Mouse (Mus musculus) lung, embryonic 15.5 days (tissue): ENCODE data around the gene Plppr4. TPM values are rescaled to one million over a fixed set of nuclear protein-coding genes. Genes with fewer than 3 reads are reported as not detected.

Experiments
- ATAC-seq: fragments of 200-750 bp; cut with Nextera tagmentation; 2 replicates; pipeline ENCODE4 v1.8.0; 2017; ENCODE audit warnings: moderate number of reproducible peaks, borderline replicate concordance; ENCODE audit not compliant: low FRiP score, low TSS enrichment; ENCODE audit errors: extremely low read depth
- H3K27ac ChIP-seq: fragments of 300-500 bp; sonication (generic); 2 replicates; pipeline ENCODE4 v1.5.1; 2015; ENCODE audit warnings: moderate library complexity, mild to moderate bottlenecking, inconsistent platforms
- H3K27me3 ChIP-seq: fragments of 300-500 bp; sonication (generic); 2 replicates; pipeline ENCODE4 v1.6.1; 2015; ENCODE audit warnings: inconsistent platforms
- H3K36me3 ChIP-seq: fragments of 300-500 bp; sonication (generic); 2 replicates; pipeline ENCODE4 v1.6.1; 2015; ENCODE audit warnings: inconsistent platforms
- H3K4me1 ChIP-seq: fragments of 300-500 bp; sonication (generic); 2 replicates; pipeline ENCODE4 v1.6.1; 2015; ENCODE audit warnings: inconsistent platforms
- H3K4me2 ChIP-seq: fragments of 300-500 bp; sonication (generic); 2 replicates; pipeline ENCODE4 v1.6.1; 2015; ENCODE audit warnings: inconsistent platforms, mild to moderate bottlenecking, moderate library complexity
- H3K4me3 ChIP-seq: fragments of 300-500 bp; sonication (generic); 2 replicates; pipeline ENCODE4 v1.5.1; 2015; ENCODE audit warnings: mild to moderate bottlenecking, inconsistent platforms
- H3K9ac ChIP-seq: fragments of 300-500 bp; sonication (generic); 2 replicates; pipeline ENCODE4 v1.6.1; 2015; ENCODE audit warnings: inconsistent platforms
- H3K9me3 ChIP-seq: fragments of 300-500 bp; sonication (generic); 2 replicates; pipeline ENCODE4 v1.6.1; 2016; ENCODE audit warnings: inconsistent platforms
- WGBS: fragments of 180-500 bp; shearing (Covaris S2); methylation state at CpG from one replicate; pipeline ENCODE4 v1.1.7; 2015; 5-methylcytosine and 5-hydroxymethylcytosine counted together
- polyA plus RNA-seq: library from polyadenylated mRNA; unstranded; fragments of >200 nt; fragmentation: Nextera tagmentation; extraction: Ambion mirVana; gene quantifications from 2 replicates; pipeline ENCODE4 v1.2.1, GENCODE M21; 2015

Plppr4 gene
- 0.29 and 0.54 TPM in 2 replicates for polyA plus RNA-seq

DNA sequence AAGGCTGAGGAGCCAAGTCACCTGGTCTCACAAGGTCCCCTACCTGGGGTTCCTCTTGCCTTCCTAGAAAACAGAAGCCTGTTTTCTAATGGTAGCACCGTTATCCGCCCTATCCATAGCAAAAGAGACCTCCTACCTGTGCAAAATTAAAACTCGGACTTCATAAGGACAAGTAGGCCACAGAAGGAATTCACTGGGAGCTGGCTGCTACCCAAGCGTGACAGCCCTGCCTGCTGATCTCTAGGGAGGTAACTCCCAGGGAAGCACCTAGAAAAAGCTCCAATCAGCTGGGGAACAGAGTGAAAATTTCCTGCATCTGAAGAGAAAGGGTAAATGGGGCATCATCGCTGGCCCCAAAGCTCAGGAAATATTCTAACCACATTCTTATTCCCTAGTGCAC is at the start of gene Plppr4:
Gene Plppr4 (minus strand): TSS at position 349 of the 400 bp plus-strand sequence.
- no peak within 1 kb of the TSS for H3K27ac ChIP-seq
- H3K9me3 ChIP-seq: no peaks in the 10 kb centered on the region
- peaks cover 9% of the 10 kb centered on the region; the same call in 1 of the 2 replicates for H3K4me1 ChIP-seq
- no peaks in the 10 kb centered on the region for H3K36me3 ChIP-seq
- no peak within 1 kb of the TSS for H3K9ac ChIP-seq
- WGBS: 35% methylated on average over 5 of the region's 5 CpGs
- H3K4me3 ChIP-seq: peak within 1 kb of the TSS; percentile 39
- H3K27me3 ChIP-seq: peaks cover 8% of the 10 kb centered on the region; the same call in 1 of the 2 replicates
- ATAC-seq: no peak
- peak within 1 kb of the TSS; percentile 84 for H3K4me2 ChIP-seq

DNA sequence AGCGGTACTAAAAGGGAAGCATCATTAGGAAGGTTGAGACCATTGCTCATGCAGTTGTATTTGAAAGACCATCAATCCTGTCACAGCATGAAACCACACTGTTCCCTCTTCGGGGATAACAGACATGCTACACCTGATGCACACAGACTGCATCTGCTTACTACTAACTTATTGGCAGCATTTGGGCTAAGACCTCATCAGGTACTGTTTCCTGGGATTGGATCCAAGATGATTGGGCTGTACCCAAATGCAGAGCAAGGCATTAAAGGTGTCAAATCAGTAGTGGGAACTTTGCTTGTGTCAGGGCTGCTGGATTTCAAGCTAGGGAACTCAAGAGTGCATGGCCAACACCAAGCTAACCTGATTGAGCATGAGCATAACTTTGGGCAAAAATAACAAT is 45.1 kb upstream of the Plppr4 start:
- Histone ChIP-seq H3K9ac (no peak overlapping the region), H3K27me3 (no peaks in the 10 kb centered on the region), H3K9me3 (no peaks in the 10 kb centered on the region), H3K27ac (no peak overlapping the region), H3K4me2 (no peak overlapping the region), H3K4me1 (no peaks in the 10 kb centered on the region), H3K36me3 (no peaks in the 10 kb centered on the region), H3K4me3 (no peak overlapping the region)
- WGBS: 81% methylated on average over 2 of the region's 2 CpGs
- no peak for ATAC-seq

- ATAC-seq: no peak
- Histone ChIP-seq H3K9me3 (no peaks in the 10 kb centered on the region), H3K4me1 (no peaks in the 10 kb centered on the region), H3K27me3 (no peaks in the 10 kb centered on the region), H3K27ac (no peak overlapping the region), H3K36me3 (no peaks in the 10 kb centered on the region), H3K4me2 (no peak overlapping the region), H3K4me3 (no peak overlapping the region), H3K9ac (no peak overlapping the region)
- 64% methylated on average over 3 of the region's 3 CpGs for WGBS
Observed at GRCm38 (mm10) chr3:117403740-117404139, 43.1 kb upstream of the Plppr4 start.

GRCm38 (mm10) chr3:117366041-117366440 is 5.4 kb upstream of the Plppr4 start:
- H3K27ac ChIP-seq: no peak overlapping the region
- H3K36me3 ChIP-seq: no peaks in the 10 kb centered on the region
- no peaks in the 10 kb centered on the region for H3K4me1 ChIP-seq
- no peak overlapping the region for H3K9ac ChIP-seq
- H3K27me3 ChIP-seq: no peaks in the 10 kb centered on the region
- WGBS: 78% methylated on average over 1 of the region's 1 CpGs
- no peak overlapping the region for H3K4me2 ChIP-seq
- no peaks in the 10 kb centered on the region for H3K9me3 ChIP-seq
- no peak for ATAC-seq
- no peak overlapping the region for H3K4me3 ChIP-seq

DNA sequence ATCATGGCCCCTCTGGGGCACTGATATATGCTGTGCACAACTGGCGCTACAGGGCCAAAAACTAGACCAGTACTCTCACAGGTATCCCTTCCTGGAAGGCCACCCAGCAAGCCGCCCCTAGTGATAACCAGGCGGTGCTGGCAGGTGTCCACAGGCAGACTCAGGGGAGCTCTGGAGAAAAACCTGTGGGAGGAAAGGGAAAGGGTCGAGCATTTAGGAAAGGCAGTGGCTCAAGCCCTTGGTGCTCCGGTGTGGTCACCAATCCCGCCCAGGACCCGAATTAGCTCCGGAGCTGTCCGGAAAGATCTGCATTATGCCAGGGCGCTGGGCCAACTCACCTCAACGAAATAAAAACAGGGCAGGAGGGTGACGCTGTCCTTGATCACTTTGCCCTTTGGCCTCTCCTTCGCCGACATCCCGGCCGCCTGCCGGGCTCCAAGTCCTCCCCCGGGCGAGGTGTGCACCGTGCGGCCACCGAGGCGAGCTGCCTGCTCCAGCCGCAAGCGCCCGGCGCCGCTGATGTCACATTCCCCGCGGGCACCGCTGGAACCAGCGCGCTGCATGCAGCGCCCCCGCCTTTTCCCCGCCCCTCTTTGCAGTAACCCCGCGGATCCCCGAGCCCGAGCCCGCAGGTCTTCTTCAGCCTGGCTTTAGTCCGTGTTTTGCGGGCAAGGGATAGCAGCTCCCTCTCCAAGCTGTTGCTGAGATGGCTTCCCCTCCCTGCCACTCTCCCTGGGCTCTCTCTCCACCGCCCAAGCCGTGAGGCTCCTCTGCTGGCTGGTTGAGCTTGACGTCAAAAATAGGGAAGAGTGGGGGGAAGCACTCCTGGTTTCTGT is 772 bp downstream of the Plppr4 start:
- Histone ChIP-seq H3K4me1 (peaks cover 9% of the 10 kb centered on the region; the same call in 1 of the 2 replicates), H3K4me3 (peak overlapping the region; percentile 39), H3K27me3 (peaks cover 8% of the 10 kb centered on the region; the same call in 1 of the 2 replicates), H3K9me3 (no peaks in the 10 kb centered on the region), H3K36me3 (no peaks in the 10 kb centered on the region), H3K27ac (no peak overlapping the region), H3K9ac (no peak overlapping the region), H3K4me2 (peak overlapping the region; percentile 84)
- ATAC-seq: peak; percentile 71; the same call in 1 of the 2 replicates
- 2% methylated on average over 46 of the region's 46 CpGs for WGBS

- Histone ChIP-seq H3K4me2 (peak overlapping the region; percentile 84), H3K27me3 (peaks cover 8% of the 10 kb centered on the region; the same call in 1 of the 2 replicates), H3K4me1 (peaks cover 9% of the 10 kb centered on the region; the same call in 1 of the 2 replicates), H3K9me3 (no peaks in the 10 kb centered on the region), H3K9ac (no peak overlapping the region), H3K4me3 (no peak overlapping the region), H3K36me3 (no peaks in the 10 kb centered on the region), H3K27ac (no peak overlapping the region)
- WGBS: 82% methylated on average over 5 of the region's 5 CpGs
- no peak for ATAC-seq
Observed at GRCm38 (mm10) chr3:117358981-117359628, 1.6 kb downstream of the Plppr4 start.

GRCm38 (mm10) chr3:117357367-117357766 is 3.3 kb downstream of the Plppr4 start:
- Histone ChIP-seq H3K36me3 (no peaks in the 10 kb centered on the region), H3K9ac (no peak overlapping the region), H3K27ac (no peak overlapping the region), H3K4me1 (peaks cover 9% of the 10 kb centered on the region; the same call in 1 of the 2 replicates), H3K9me3 (no peaks in the 10 kb centered on the region), H3K27me3 (peaks cover 8% of the 10 kb centered on the region; the same call in 1 of the 2 replicates), H3K4me2 (no peak overlapping the region), H3K4me3 (no peak overlapping the region)
- no peak for ATAC-seq
- 75% methylated on average over 3 of the region's 3 CpGs for WGBS

DNA sequence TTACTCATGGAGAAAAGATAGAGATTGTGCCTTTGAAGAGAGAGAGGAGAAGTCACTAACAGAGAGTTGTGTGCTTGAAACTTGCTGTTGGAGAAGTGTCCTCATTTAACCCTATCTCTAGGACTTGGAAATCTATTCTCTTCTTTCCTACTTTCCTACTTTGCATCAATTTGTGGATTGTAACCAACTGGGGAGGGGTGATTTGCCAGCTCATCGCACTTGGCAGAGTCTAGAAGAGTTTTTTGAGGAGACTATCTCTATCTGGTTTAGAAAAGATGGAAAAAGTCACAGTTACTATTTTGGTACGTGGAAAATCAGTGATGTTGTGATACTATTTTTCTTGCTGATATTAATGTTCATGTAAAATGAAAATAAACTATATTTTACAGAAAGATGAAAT is 6.7 kb downstream of the Plppr4 start:
- ATAC-seq: no peak
- no peak overlapping the region for H3K4me3 ChIP-seq
- H3K36me3 ChIP-seq: no peaks in the 10 kb centered on the region
- no peaks in the 10 kb centered on the region for H3K27me3 ChIP-seq
- H3K9me3 ChIP-seq: no peaks in the 10 kb centered on the region
- 72% methylated on average over 2 of the region's 2 CpGs for WGBS
- no peaks in the 10 kb centered on the region for H3K4me1 ChIP-seq
- no peak overlapping the region for H3K4me2 ChIP-seq
- H3K27ac ChIP-seq: no peak overlapping the region
- no peak overlapping the region for H3K9ac ChIP-seq

DNA sequence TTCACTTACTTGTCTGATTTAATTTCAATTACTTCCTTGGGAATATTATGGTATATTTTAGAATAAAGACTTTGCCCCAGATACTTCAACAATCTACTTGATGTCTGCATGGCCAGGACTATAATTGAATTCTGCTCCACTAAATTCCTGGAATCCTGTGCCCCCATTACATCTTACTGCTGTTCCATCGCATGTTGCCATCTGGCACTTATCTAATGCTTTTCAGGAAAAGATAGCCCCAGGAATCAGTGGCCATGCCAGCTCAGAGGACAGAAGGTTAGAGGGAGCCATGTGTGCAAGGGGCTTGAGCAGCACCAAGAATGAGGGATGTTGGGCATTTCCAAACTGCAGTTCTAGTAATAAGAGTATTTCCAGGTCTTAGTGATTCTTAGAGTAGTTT is 14.3 kb downstream of the Plppr4 start:
- Histone ChIP-seq H3K27ac (no peak overlapping the region), H3K27me3 (no peaks in the 10 kb centered on the region), H3K9me3 (no peaks in the 10 kb centered on the region), H3K4me1 (no peaks in the 10 kb centered on the region), H3K36me3 (no peaks in the 10 kb centered on the region), H3K9ac (no peak overlapping the region), H3K4me3 (no peak overlapping the region), H3K4me2 (no peak overlapping the region)
- WGBS: 82% methylated on average over 1 of the region's 1 CpGs
- no peak for ATAC-seq

DNA sequence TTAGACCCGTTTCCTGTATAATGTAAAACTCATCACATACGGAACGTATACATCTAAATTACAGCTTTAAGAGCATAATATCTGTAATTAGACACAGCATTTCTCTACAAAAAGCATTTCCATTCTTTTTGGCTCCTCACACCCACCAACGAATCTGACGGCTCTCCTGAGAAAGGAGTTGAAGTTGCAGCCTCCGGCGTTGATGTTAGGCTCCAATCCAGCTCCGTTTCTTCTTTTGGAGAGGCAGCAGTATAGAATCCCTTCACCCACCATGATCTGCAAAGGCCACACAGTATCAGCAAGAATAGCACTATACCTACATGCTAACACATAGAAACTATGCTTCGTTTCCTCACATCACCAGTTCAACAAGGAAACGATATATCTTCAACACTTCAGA is 29.2 kb downstream of the Plppr4 start:
- Histone ChIP-seq H3K9me3 (no peaks in the 10 kb centered on the region), H3K36me3 (no peaks in the 10 kb centered on the region), H3K4me2 (no peak overlapping the region), H3K9ac (no peak overlapping the region), H3K27me3 (no peaks in the 10 kb centered on the region), H3K4me1 (no peaks in the 10 kb centered on the region), H3K4me3 (no peak overlapping the region), H3K27ac (no peak overlapping the region)
- 81% methylated on average over 10 of the region's 10 CpGs for WGBS
- no peak for ATAC-seq

DNA sequence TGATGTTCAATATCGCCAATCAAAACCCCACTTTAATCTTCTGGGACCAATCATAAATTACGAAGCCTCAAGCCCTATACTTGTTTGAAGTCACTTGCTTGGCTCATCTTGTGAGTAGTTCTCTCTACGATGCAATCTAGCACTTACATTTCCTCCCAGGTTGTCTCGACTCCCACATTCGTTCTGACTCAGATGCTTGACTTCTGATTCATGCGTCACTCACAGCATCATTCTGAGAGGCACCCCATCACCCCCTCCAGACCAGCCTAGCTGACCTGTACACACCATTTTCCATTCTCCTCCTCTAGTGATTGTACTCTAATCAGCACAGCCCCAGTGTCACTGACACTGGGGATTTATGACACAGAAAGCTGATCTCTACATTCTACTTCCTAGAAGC is 31.2 kb downstream of the Plppr4 start:
- no peak overlapping the region for H3K9ac ChIP-seq
- no peaks in the 10 kb centered on the region for H3K27me3 ChIP-seq
- no peak for ATAC-seq
- H3K4me3 ChIP-seq: no peak overlapping the region
- no peaks in the 10 kb centered on the region for H3K4me1 ChIP-seq
- H3K4me2 ChIP-seq: no peak overlapping the region
- WGBS: 78% methylated on average over 6 of the region's 6 CpGs
- no peak overlapping the region for H3K27ac ChIP-seq
- no peaks in the 10 kb centered on the region for H3K9me3 ChIP-seq
- H3K36me3 ChIP-seq: no peaks in the 10 kb centered on the region

DNA sequence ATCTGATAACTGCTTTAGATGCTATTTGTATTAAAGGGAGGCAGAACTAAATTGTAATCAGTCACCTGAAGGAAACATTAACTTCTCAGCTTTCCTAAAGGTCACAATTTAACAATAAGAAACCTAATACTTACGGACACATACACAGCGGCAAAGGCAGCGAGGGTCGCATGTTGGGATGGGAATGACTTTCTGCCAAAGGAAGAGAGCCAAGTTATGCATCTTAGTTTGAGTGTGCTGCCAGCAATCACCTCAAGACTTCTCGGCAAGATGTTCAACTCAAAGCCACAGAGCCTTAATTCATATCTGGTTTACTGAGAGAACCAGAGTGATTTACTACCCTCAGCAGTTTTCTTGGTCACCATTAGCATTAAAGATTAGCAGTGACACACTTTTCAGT is 34.1 kb downstream of the Plppr4 start:
- Histone ChIP-seq H3K9ac (no peak overlapping the region), H3K4me1 (no peaks in the 10 kb centered on the region), H3K4me3 (no peak overlapping the region), H3K4me2 (no peak overlapping the region), H3K36me3 (no peaks in the 10 kb centered on the region), H3K27ac (no peak overlapping the region), H3K9me3 (no peaks in the 10 kb centered on the region), H3K27me3 (no peaks in the 10 kb centered on the region)
- no peak for ATAC-seq
- WGBS: 87% methylated on average over 5 of the region's 5 CpGs
